Mouse (Mus musculus): ENCODE results near the gene Cacfd1.

Cacfd1 gene

DNA sequence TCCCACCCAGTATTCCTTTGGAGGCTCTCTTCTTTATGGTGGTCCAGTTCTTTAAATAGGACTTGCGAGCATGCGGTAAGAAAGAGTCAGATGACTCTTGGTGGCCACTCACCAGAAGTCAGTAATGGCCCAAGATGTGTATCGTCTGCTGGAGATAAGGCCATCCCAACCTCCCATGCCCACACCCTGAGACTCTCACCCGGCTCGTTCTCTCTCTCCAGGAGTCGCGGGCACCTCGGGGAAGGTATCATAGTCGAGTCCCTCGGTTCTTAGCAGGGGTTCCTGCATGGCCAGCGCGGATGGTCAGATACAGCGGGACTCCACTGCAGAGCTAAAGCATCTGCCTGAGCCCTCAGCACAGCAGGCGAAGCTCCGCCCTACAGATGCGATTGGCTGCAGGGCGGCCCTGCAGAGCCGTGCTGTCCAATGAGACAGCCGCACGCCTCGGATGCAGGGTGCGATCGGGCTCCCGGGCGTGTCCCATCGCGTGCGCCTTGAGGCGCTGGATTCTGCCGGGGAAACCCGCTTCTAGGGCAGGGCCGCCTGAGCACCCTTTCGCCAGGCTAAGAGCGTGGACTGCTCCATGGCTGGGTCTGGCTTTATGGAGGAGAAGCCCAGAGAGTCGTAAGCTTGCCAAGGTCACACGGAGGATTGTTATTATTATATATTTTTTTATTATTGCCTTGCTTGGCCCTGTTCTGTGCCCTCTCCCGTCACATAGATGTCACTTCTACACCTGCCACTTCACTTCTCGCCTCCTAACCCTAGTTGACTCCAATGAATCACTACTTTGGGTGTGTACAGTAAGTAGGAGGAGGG is 18.1 kb downstream of the Cacfd1 start, which contains the start of gene Slc2a6:
Gene Slc2a6 (minus strand): TSS at position 381 of the 819 bp plus-strand sequence.
- DNase-seq, result peak; percentile 88

DNA sequence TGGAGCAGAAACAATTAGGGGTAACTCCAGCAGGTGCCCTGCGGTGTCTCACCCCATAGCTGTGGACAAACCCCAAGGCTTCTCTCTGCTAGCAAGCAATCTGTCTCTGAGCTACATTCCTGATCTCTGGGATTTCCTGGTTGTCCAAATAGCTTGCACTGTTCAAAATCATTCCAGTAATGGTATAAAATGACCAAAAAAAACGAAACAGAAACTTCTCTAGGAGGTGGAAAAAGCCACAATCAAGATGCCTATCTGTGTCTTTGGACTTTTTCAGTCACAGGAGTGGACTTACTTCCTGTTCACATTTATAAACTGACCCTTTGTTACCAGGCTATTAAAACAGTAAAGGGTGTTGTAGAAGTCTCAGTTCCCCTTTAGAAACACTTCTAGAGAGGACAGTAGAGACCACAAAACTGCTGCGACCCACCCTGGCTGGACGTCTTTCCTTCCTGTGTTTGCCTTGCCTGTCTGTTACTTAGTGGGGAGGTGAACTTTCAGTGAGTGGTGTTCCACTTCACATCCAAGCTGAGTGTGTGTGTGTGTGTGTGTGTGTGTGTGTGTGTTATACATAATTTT is 18.8 kb downstream of the Cacfd1 start:
- no peak for DNase-seq

- DNase-seq, result no peak
Measured at GRCm38 (mm10) chr2:27032361-27032760, 22.6 kb downstream of the Cacfd1 start.

- no peak for DNase-seq
Measured at GRCm38 (mm10) chr2:27036003-27036402, 26.3 kb downstream of the Cacfd1 start.

GRCm38 (mm10) chr2:27037008-27037407 is 27.3 kb downstream of the Cacfd1 start:
- no peak for DNase-seq

GRCm38 (mm10) chr2:27038596-27038995 is 28.9 kb downstream of the Cacfd1 start:
- DNase-seq, result peak; percentile 86

DNA sequence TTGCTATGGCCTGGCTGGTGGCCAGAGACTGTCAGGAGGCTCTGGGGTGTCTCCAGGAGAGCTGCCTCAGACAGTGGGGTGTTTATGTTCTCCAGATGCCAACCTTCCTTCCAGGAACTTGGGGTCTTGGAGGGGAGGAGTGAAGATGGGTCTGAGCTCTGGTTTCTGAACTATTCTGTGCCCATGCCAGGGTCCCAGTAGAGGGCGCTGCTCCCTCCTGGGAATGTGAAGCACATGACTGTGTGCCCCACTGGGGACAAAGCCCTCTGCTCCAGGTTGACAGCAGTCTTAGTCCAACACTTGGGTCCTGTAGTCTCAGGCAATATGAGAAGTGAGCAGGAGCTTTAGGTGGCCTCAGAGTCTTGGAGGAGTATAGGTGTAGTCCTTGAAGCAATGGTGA is 29.6 kb downstream of the Cacfd1 start:
- DNase-seq, result peak; percentile 54

DNA sequence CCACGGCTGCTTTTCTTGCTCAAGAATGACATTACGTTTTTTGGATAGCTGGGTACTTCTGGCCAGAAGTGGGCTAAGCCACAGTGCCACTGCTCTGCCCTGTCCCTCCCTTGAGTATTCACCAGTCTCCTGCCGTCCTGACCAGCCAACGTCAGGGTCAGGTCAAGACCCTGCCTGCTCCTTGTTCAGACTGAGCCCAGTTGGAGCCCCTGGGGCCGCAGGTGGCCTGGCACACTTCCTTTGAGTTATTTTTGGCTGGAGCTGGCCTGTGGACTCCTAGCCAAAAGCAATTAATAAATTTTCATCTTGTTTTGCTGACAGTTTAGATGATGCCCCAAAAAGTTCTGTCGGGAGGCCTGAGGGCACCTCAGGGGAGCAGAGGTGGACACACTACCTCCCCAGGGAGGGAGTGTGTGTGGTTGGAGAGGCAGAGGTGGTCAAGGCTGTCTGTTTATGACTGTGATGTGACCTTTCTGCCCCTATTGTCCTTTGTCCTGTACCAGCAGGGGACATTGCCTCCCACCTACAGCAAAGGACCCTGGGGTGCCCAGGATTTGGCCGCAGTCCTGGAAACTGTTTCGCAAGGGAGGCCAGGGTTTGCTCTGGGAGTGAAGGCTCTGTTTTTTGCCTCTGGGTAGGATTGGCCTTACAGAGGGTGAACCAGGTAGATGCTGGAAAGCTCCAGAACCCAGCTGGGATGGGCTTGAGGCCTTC is 32.6 kb downstream of the Cacfd1 start:
- no peak for DNase-seq

GRCm38 (mm10) chr2:27043461-27043860 is 33.7 kb downstream of the Cacfd1 start:
- DNase-seq, result peak; percentile 91

- DNase-seq, result no peak
Measured at GRCm38 (mm10) chr2:27044166-27044565, 34.4 kb downstream of the Cacfd1 start.

DNA sequence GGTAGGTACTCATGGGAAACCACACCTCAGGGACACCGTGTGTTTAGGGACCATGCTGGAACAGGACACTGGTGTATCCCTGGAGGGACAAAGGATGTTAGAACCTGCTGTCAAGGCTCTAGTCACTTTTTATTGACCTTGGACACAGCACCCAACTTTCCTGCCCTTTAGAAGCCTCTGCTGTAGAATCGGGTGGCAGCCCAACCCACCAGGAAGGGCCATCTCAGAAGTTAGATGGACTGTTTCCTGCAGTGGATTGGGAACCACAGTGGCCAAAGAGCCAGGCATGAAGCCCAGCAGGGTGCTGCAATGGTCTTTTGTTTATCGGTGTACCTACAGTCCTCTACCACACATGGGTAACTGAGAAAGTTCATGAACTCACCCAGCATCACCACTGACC is 34.9 kb downstream of the Cacfd1 start:
- no peak for DNase-seq

DNA sequence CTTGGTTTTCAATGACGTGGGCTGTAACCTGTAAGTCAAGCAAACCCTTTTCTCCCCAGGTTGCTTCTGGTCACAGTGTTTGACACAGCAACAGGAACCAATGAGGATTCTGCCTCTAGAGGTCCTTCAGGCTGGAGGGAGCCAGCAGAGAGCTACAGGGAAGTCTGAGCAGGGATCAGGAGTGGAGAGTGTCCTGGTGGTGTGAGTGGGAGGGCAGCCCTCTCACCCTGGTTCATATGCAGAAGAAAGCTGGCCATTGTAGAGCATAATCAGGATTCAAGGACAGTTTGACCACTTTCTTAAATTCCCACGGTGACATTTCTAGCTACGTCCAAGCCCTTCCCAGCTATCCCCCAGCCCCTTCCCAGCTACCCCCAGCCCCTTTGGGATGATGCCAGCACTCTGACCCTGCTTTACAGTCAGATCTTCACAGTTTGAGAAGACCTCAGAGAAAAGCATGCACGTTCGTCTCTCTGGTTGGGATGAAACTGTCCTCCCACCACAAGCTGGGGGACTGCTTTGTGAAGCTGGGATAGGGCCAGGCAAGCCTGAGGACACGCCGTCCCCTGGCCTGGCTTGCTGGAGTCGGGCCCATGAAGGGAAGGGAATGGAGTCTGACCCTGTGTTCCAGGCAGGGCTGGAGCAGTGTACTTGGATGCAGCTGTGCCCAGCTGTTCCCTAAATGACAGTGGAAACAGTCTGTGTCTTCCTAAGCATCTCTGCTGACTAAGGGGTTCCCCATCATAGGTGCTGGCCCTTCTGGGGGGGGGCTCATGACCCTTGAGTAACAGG is 36.4 kb downstream of the Cacfd1 start:
- no peak for DNase-seq

DNA sequence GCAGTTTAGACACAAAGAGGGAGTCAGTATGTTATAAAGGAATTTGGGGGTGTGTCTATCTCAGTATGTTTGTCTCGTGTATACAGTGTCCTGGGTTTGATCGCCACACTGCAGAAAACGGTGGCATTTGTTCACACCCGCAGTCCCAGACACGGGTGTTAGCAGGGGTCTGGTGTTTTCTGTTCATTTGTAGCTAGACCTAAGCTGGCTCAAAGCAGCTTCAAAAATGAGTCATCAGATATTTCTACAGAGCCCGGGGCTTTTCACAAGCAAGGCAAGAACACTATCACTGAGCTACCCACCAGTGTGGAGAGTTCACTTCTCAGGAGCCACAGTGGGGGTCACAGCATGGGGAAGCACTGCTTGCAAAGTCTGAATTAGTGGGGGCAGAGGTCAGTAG is 39.7 kb downstream of the Cacfd1 start:
- DNase-seq, result no peak

GRCm38 (mm10) chr2:27058251-27058650 is 48.5 kb downstream of the Cacfd1 start:
- DNase-seq, result no peak

DNA sequence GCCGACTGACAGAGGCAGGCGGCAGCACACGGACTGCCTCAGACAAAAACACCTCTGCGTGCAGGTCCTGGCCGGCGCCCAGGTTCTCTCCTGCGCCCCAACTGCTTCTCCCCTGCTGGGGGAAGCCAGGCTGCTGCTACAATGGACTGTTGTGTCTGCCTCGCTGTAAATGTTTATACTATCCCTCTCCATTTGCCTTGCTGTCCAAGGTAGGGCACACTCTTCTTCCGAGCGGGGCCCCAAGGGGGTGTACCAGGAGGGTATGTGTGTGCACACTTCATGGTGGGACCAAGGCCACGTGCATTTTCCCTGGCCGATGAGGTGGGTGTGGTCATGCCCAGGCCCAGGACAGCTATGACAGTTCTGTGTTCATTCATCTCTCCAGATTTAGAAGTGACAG is 49.0 kb downstream of the Cacfd1 start:
- DNase-seq, result no peak

DNA sequence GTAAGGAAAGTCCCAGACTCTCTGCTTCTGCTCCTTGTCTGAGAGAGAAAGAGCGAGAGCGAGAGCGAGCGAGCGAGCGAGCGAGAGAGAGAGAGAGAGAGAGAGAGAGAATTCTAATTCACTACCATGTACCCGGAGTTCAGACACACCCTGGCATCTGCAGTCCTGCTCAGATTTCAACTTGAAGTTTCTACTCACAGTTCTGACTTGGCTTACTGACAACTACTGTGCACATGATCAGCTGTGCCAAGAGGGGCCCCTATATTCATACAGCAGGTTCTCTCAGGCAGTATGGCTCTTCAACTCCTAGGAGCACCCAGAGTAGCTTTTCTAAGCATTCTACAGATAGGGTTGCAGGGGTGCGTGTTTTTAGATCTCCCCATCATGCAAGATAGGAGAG is 49.5 kb downstream of the Cacfd1 start:
- DNase-seq, result no peak

- no peak for DNase-seq
Measured at GRCm38 (mm10) chr2:27067124-27067523, 57.4 kb downstream of the Cacfd1 start.

GRCm38 (mm10) chr2:27067996-27068395 is 58.3 kb downstream of the Cacfd1 start:
- no peak for DNase-seq

- DNase-seq, result no peak
Measured at GRCm38 (mm10) chr2:27069646-27070045, 59.9 kb downstream of the Cacfd1 start.

GRCm38 (mm10) chr2:27070247-27070813 is 60.6 kb downstream of the Cacfd1 start:
- peak; percentile 76 for DNase-seq
